Mouse (Mus musculus) stomach, embryonic 16.5 days (tissue): Measurements from ENCODE around the gene Slc25a47. TPM values are rescaled to one million over a fixed set of nuclear protein-coding genes. Genes with fewer than 3 reads are reported as not detected.
A peak's percentile ranks its signal among the peaks of the same experiment; 100 is the strongest.
"Not testable (repeated sequence)": the region's sequence is repeated elsewhere in the genome, so short reads cannot be mapped to it uniquely, and the experiment has no call there.

Source experiments
- ATAC-seq: fragments of 200-750 bp; cut with Nextera tagmentation; 2 replicates; pipeline ENCODE4 v1.8.0; 2017; ENCODE audit warnings: moderate number of reproducible peaks, moderate TSS enrichment; ENCODE audit not compliant: insufficient read depth, low FRiP score
- H3K27ac ChIP-seq: fragments of 300-500 bp; sonication (generic); 2 replicates; pipeline ENCODE4 v1.5.1; 2014; ENCODE audit warnings: low read length
- H3K27me3 ChIP-seq: fragments of 300-500 bp; sonication (generic); 2 replicates; pipeline ENCODE4 v1.6.1; 2014; ENCODE audit warnings: low read length, control low read depth, mixed read lengths; ENCODE audit not compliant: control insufficient read depth, insufficient read depth
- H3K36me3 ChIP-seq: fragments of 300-500 bp; sonication (generic); 2 replicates; pipeline ENCODE4 v1.6.1; 2014; ENCODE audit warnings: low read length; ENCODE audit not compliant: control insufficient read depth, insufficient read depth
- H3K4me1 ChIP-seq: fragments of 300-500 bp; sonication (generic); 2 replicates; pipeline ENCODE4 v1.6.1; 2014; ENCODE audit warnings: low read length, control low read depth, mixed read lengths; ENCODE audit not compliant: control insufficient read depth, insufficient read depth
- H3K4me2 ChIP-seq: fragments of 300-500 bp; sonication (generic); 2 replicates; pipeline ENCODE4 v1.6.1; 2014; ENCODE audit warnings: low read depth, low read length, mixed read lengths
- H3K4me3 ChIP-seq: fragments of 300-500 bp; sonication (generic); replicated peaks from 2 replicates; pipeline ENCODE4 v1.5.1; 2014; ENCODE audit warnings: mild to moderate bottlenecking, low read length
- H3K9ac ChIP-seq: fragments of 300-500 bp; sonication (generic); 2 replicates; pipeline ENCODE4 v1.6.1; 2014; ENCODE audit warnings: low read length
- H3K9me3 ChIP-seq: fragments of 300-500 bp; sonication (generic); replicated peaks from 2 replicates; pipeline ENCODE4 v1.6.1; 2016; ENCODE audit warnings: low read length, control low read depth; ENCODE audit not compliant: control insufficient read depth
- WGBS: fragments of 180-500 bp; shearing (Covaris S2); extraction: QIAGEN DNeasy Blood & Tissue Kit; methylation state at CpG from one replicate; pipeline ENCODE4 v1.1.7; 2014; 5-methylcytosine and 5-hydroxymethylcytosine counted together
- polyA plus RNA-seq: library from polyadenylated mRNA; unstranded; fragments of >200 nt; fragmentation: Nextera tagmentation; extraction: Ambion mirVana; gene quantifications from 2 replicates; pipeline ENCODE4 v1.2.1, GENCODE M21; 2015

Gene Slc25a47
- polyA plus RNA-seq, 1 experiment from 2014 or later: 10.0 TPM

DNA sequence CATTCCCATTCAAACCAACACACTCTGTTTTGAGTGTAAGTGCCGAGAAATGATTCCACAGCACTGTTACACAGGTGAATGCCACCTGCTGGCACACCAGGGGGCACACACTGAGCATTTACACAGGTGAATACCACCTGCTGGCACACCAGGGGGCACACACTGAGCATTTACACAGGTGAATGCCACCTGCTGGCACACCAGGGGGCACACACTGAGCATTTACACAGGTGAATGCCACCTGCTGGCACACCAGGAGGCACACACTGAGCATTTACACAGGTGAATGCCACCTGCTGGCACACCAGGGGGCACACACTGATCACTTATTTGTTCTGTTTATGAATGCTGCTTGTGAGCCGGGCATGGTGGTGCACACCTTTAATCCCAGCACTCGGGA lies 12.2 kb downstream of the Slc25a47 start:
- not testable (repeated sequence) for H3K4me3 ChIP-seq, H3K4me2 ChIP-seq, ATAC-seq, H3K27me3 ChIP-seq, H3K9me3 ChIP-seq, H3K27ac ChIP-seq, H3K36me3 ChIP-seq, H3K4me1 ChIP-seq, H3K9ac ChIP-seq
- 90% methylated on average over 3 of the region's 3 CpGs for WGBS

DNA sequence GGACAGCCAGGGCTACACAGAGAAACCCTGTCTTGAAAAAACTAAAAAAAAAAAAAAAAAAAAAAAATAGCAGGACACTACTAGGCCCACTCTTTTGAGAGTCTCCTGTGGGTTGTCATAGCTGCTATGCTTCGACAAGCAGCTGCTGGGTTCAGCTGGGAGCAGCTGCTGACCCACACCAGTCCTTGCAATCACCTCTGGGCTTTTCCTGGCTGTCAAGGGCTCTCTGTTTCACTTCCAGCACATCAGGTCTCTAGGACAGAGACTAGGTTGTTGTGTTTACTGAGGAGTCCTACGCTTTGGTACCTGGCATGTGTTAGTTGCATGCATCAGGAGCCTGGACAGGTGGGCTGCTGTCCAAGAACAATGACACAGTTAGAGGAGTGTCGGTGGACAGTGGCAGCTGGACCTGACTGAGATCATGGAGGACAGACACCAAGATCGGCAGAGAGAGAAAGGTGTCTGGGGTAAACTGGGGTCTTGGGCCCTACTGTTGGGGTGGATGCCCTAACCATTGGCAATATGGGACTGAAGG lies 13.7 kb downstream of the Slc25a47 start:
- no peaks in the 10 kb centered on the region for H3K4me1 ChIP-seq
- WGBS: 70% methylated on average over 4 of the region's 4 CpGs
- H3K9ac ChIP-seq: no peak overlapping the region
- no peak overlapping the region for H3K27ac ChIP-seq
- H3K36me3 ChIP-seq: no peaks in the 10 kb centered on the region
- H3K27me3 ChIP-seq: no peaks in the 10 kb centered on the region
- H3K4me2 ChIP-seq: no peak overlapping the region
- ATAC-seq: no peak
- H3K9me3 ChIP-seq: no peaks in the 10 kb centered on the region
- no peak overlapping the region for H3K4me3 ChIP-seq

DNA sequence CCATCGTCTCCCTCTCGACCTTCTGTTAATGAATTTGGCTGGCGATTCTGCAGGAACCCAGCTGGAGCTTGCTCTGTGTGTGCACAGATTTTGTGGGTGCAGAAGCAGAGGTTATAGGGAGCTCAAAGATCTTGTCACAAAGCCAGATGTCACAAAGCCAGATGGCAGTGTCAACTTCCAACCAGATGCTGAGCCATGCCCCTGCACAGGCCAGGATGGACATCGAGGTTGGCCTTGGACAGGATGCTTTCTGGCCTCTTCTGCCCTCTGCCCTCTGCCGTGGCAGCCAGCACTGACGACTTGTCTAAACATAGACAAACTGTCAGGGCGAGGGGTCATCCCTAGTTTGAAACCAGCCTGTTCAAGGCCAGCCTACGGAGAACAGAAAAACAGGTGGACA lies 14.3 kb downstream of the Slc25a47 start:
- no peak overlapping the region for H3K27ac ChIP-seq
- H3K36me3 ChIP-seq: no peaks in the 10 kb centered on the region
- H3K4me3 ChIP-seq: no peak overlapping the region
- no peak overlapping the region for H3K9ac ChIP-seq
- no peak for ATAC-seq
- no peaks in the 10 kb centered on the region for H3K27me3 ChIP-seq
- WGBS: 33% methylated on average over 8 of the region's 8 CpGs
- H3K9me3 ChIP-seq: no peaks in the 10 kb centered on the region
- H3K4me1 ChIP-seq: no peaks in the 10 kb centered on the region
- H3K4me2 ChIP-seq: no peak overlapping the region

DNA sequence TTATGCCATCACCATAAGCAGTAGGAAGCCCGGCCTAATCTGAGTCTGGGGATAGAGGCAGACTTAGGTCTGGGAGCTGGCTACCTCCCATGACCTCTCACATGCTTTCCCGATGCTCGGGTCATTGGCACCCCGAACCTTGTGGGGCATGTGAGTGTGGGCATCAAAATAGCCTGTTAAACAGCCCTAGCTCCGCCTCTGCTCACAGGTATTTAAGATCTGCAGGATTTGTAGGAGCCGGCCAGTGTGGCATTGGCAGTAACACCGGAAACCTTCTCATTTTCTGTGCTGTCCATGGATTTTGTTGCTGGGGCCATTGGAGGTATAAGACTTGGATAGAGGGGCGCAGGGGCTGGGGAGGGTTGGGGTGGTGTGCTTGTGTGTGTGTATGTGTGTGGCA lies 15.0 kb downstream of the Slc25a47 start:
- H3K4me1 ChIP-seq: 0 out of 2 replicates have a peak, but pooled peaks cover 4% of the 10 kb centered on the region
- ATAC-seq: no peak
- no peaks in the 10 kb centered on the region for H3K36me3 ChIP-seq
- WGBS: 82% methylated on average over 8 of the region's 8 CpGs
- H3K27me3 ChIP-seq: no peaks in the 10 kb centered on the region
- no peak overlapping the region for H3K27ac ChIP-seq
- no peak overlapping the region for H3K4me3 ChIP-seq
- no peak overlapping the region for H3K9ac ChIP-seq
- H3K4me2 ChIP-seq: no peak overlapping the region
- no peaks in the 10 kb centered on the region for H3K9me3 ChIP-seq

DNA sequence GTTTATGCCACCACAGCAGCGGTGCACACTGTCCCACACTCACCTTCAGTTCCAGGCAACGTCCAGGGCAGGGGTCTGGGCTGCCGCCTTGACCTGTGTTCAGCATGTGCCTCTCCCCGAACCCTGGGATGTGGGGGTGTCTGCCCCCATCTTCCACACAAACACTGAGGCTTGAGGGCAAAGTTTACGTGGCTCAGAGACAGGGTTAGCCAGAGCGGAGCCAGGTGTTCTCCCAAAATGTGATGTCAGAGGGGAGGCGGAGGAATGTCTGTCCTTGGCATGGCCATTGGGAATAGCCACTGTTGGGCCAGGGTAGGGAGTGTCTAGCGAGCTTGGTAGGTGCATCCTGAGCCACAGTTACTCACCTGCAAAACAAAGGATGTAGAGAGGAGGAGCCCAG lies 17.0 kb downstream of the Slc25a47 start:
- ATAC-seq: no peak
- Histone ChIP-seq H3K36me3 (no peaks in the 10 kb centered on the region), H3K27ac (no peak overlapping the region), H3K9ac (no peak overlapping the region), H3K9me3 (no peaks in the 10 kb centered on the region), H3K4me3 (no peak overlapping the region), H3K4me2 (no peak overlapping the region), H3K27me3 (no peaks in the 10 kb centered on the region), H3K4me1 (peaks cover 7% of the 10 kb centered on the region; the same call in 1 of the 2 replicates)
- WGBS: 84% methylated on average over 8 of the region's 8 CpGs

DNA sequence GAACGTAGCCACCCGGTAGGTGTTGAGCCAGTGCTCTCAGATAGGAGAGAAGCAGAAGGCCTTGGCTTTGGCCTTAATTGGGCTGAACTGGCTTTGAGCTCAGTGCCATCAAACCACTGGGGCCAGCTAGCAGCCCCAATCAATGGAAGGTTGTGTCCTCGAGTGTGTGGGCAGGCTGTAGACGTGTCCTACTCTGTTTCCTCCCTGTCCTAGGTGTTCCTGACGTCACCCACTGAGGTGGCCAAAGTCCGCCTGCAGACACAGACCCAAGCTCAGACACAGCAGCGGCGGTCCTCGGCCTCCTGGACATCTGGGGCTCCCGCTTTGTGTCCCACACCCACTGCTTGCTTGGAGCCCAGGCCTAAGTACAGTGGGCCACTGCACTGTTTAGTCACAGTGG lies 19.2 kb downstream of the Slc25a47 start:
- no peaks in the 10 kb centered on the region for H3K27me3 ChIP-seq
- peak; percentile 59; the same call in 1 of the 2 replicates for ATAC-seq

DNA sequence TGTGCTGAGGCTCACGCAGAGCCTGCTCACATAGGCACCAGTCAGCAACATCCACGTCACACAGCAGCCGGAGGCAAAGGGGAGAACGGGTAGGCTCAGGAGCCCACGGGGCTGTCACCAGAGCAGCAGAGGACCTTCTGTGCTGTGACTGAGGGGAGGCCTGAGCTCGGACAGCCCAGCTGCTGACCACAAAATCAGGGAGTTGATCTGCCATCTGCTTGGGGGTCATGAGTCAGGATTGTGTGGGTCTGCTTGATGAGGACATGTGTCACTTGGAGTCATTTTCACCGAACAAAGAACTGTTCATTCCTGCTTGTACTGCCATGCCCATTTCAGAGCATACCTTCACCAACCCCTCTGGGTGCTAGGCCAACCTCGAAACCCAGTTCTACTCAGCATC lies 20.3 kb downstream of the Slc25a47 start:
- Histone ChIP-seq H3K27ac (no peak overlapping the region), H3K9ac (peak overlapping the region; percentile 15; the same call in 1 of the 2 replicates)
- 81% methylated on average over 8 of the region's 8 CpGs for WGBS

More for the DNA sequence above, 19.2 kb downstream of the Slc25a47 start:
- Histone ChIP-seq H3K9me3 (no peaks in the 10 kb centered on the region), H3K4me2 (no peak overlapping the region), H3K9ac (no peak overlapping the region), H3K27ac (0 out of 2 replicates have a peak overlapping the region, but pooled peaks have one; percentile 27), H3K4me1 (peaks cover 10% of the 10 kb centered on the region; the same call in 1 of the 2 replicates), H3K4me3 (no peak overlapping the region), H3K36me3 (no peaks in the 10 kb centered on the region)
- WGBS: 75% methylated on average over 10 of the region's 10 CpGs

DNA sequence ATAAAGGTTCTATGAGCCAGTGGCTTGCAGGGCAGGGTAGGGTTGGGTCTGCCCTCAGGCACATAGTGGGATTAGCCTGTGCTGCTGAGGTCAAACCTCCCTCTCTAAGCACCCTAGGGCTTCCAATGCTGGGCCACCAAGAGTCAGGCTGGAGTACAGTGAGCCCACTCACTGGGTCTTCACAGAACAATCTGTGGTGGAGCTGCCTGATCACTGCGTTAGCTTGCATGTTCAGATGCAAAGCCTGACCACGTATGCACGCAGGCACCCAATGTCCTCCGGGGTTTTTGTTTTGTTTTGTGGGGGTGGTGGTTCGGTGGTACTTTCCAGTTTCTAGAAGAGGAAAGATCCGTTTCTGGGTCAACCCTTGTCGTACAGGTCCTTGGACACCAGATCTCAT lies 21.3 kb downstream of the Slc25a47 start:
- H3K27ac ChIP-seq: peak overlapping the region; percentile 31; the same call in 1 of the 2 replicates
- peaks cover 10% of the 10 kb centered on the region; the same call in 1 of the 2 replicates for H3K4me1 ChIP-seq
- H3K4me3 ChIP-seq: no peak overlapping the region
- no peak overlapping the region for H3K9ac ChIP-seq
- ATAC-seq: no peak
- 0 out of 2 replicates have a peak, but pooled peaks cover under 1% of the 10 kb centered on the region for H3K36me3 ChIP-seq
- H3K27me3 ChIP-seq: no peaks in the 10 kb centered on the region
- no peaks in the 10 kb centered on the region for H3K9me3 ChIP-seq
- 86% methylated on average over 7 of the region's 7 CpGs for WGBS
- no peak overlapping the region; the same call in 1 of the 2 replicates for H3K4me2 ChIP-seq

More for the DNA sequence above, 20.3 kb downstream of the Slc25a47 start:
- Histone ChIP-seq H3K9me3 (no peaks in the 10 kb centered on the region), H3K27me3 (no peaks in the 10 kb centered on the region), H3K4me3 (no peak overlapping the region), H3K36me3 (no peaks in the 10 kb centered on the region), H3K4me1 (peaks cover 10% of the 10 kb centered on the region; the same call in 1 of the 2 replicates), H3K4me2 (no peak overlapping the region)
- ATAC-seq: no peak

DNA sequence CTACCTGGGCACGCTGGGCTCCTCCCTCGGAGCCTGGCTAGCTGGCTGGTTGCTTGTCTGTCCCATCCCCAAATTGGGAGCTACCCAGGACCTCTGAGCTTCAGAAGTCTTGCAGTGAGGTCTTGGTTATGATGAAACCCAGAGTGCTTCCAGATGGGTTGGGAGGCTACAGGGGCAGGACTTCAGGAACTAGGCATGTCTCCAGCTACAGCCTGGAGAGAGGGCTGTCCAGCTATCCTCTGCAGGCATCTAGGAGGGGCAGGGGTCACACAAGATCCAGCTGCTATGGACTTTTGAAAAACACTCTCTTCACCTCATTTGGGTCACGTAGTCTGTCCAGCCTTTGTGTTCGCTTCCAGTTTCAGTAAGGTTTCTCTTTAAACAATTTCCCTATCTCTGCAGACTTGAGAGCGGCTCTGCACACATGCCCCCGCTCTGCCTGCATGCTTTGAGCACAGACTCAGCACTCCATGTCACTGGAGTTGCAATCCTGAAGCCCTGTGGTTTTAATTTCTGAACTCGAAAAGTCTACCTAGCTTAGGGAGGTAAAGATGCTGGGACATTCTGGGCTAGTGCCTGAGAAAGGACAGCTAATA lies 21.8 kb downstream of the Slc25a47 start:
- Histone ChIP-seq H3K9me3 (no peaks in the 10 kb centered on the region), H3K4me2 (no peak overlapping the region; the same call in 1 of the 2 replicates), H3K4me3 (no peak overlapping the region), H3K9ac (no peak overlapping the region), H3K4me1 (peaks cover 10% of the 10 kb centered on the region; the same call in 1 of the 2 replicates), H3K27ac (peak overlapping the region; percentile 31; the same call in 1 of the 2 replicates), H3K36me3 (0 out of 2 replicates have a peak, but pooled peaks cover 6% of the 10 kb centered on the region), H3K27me3 (no peaks in the 10 kb centered on the region)
- WGBS: 58% methylated on average over 7 of the region's 7 CpGs
- ATAC-seq: peak; percentile 63; the same call in 1 of the 2 replicates
